Mouse (Mus musculus) stomach, postnatal 0 days (tissue): Measurements from ENCODE around the gene Ube2i.

Source experiments
- CTCF ChIP-seq: IDR thresholded peaks from 2 replicates; pipeline ENCODE4 v1.5.1; 2016; ENCODE audit warnings: antibody characterized with exemption, low read depth, mild to moderate bottlenecking, moderate library complexity
- EP300 ChIP-seq: optimal IDR thresholded peaks from 2 replicates; pipeline ENCODE3; 2016; ENCODE audit warnings: antibody characterized with exemption

- TF ChIP-seq CTCF, result no peak
- no peak for TF ChIP-seq EP300
Measured at GRCm38 (mm10) chr17:25256140-25256754, 18.2 kb downstream of the Ube2i start, which contains the start of gene Baiap3.
